Mouse (Mus musculus): ENCODE measurements at regions not wholly inside any gene's neighbourhood (a gene's known extent, or its start where the extent isn't known, plus 50 kb on each side); places are given as distances from the start of the nearest gene placed in this dataset.

GRCm38 (mm10) chr5:146684429-146684828 is 99.4 kb upstream of the Gpr12 start:
- DNase-seq = no peak

DNA sequence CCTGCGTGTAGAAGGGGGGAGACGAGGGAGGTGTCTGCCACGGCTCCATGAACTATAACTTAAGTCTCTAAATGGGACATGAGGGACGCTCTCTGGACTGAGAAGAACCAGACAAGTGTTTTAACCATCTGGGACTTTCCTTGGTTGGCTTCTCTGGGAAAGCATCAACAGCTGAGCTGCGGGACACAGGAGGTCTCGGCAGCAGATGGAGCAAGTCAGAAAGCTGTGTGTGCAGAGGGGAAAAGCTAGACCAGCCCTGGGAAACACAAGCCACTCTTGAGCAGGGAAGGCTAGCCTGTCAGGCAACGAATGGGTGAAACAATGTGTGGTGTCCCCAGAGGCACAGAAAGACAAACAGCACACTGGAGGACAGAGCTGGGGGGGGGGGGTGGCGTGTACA is 98.5 kb upstream of the Gpr12 start:
- no peak for DNase-seq

- no peak for DNase-seq
These were observed 97.9 kb upstream of the Gpr12 start for GRCm38 (mm10) chr5:146682893-146683292.

- DNase-seq = peak; percentile 90 to 92
These were observed 96.5 kb upstream of the Gpr12 start for GRCm38 (mm10) chr5:146681512-146681911.

DNA sequence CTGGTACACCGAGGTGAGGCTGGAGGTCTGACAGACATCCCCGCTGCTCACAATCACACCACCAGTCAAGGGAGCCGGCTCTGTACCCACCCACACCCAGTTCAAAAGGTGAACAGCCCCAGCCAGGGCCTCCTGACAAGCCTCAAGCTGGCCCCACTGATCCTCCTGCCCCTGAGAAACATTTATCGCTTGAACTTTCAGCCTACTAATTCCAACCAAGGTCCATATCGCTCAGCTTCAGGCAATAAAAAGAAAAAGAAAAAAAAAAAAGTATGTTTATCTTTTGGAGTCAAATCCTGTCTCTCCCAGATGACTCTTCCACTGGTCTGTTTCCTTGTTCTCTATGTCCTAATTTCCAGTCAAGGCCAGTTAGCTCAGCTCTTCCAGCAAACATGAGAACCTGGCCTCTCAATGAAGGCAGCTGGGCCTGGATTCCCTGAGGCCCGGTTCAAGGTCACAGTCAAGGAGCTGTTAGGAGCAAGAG is 94.2 kb upstream of the Gpr12 start:
- no peak for DNase-seq

DNA sequence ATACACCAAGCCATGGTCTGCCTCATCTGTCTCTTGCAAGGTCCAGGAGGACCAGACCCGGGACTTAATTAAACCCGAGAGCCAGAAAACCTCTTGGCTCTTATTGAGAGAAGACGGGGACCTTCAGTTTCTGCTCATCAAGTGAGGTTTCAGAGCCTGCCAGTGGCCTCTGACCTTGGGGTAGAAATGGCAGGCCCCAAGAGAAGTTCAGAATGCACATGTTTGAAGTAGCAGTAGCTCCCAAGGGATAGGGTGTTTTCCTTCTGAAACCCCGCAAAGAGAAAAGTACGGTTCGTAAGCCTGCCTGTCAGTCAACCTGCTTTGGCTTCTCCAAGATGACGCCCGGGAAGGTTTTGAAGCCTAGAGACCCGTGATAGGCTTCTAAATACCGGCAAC is 93.7 kb upstream of the Gpr12 start:
- DNase-seq = no peak

DNA sequence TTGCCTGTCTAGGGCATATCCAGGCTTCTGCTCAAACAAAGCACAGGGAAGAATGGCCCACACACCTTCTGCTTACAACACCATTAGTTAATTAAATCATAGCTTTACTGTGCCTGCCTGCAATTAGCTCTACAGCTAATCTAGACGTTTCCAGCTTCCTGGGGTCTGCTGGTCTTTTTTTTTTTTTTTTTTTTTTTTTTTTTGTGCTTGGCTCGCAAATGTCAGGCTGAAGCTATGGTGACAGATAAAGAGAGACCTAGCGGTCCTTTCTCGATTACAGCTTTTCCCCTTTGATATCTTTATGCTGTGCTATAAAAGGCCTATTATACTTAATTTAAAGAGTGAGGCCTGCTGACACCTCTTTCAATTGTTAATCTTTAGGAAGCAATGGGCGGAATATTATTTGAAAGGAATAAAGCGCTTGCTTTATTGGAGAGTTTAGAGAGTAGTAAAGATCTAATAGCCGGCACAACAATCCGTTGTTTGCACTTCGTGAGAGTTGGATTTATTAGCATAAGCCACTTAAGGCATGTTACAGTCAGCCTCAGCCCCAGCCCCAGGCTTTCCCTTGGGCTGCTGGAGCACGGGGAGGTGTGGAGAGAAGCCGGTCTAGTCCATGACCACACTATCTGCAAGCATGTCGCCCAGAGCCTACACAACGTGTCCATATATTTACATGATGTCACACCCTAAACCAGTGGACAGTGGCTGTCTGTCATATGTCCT is 93.2 kb upstream of the Gpr12 start:
- no peak for DNase-seq

DNA sequence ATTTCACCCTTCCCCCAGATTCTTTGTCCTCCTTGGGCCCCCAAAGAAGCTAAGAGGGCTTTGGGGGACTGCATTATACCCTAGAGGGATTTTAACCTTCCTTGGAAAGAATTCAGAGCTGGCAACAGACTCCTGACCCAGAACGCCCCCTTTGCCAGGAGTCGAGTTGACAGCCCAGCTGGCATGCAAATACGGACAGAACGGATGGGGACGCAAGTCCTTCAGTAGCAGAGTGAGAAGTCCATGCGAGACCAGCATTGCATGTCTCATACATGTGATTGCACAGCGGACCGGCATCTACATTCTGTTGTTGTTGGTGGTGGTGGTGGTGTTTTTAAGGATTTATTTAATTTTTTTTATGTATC is 92.1 kb upstream of the Gpr12 start:
- DNase-seq = no peak

GRCm38 (mm10) chr5:146676470-146677150 is 91.6 kb upstream of the Gpr12 start:
- peak; percentile 75 to 81 for DNase-seq

DNA sequence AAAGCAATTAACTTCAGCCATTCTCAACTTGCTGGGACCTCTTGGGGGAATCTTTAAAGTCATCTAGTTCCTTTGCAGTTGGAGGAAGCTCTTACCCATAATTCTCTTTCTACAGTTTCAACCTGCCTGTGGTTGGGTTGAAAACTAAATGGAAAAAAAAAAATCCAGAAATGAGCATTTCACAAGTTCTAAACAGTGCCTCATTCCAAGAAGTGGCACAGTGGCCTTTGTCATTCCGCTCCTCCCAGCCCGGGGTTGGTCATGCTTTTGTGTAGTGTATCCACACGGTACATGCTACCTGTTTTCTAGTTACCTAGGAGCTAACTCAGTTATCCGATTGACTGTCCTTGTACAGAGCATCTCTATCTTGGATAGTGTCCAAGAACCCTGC is 90.8 kb upstream of the Gpr12 start:
- no peak for DNase-seq

DNA sequence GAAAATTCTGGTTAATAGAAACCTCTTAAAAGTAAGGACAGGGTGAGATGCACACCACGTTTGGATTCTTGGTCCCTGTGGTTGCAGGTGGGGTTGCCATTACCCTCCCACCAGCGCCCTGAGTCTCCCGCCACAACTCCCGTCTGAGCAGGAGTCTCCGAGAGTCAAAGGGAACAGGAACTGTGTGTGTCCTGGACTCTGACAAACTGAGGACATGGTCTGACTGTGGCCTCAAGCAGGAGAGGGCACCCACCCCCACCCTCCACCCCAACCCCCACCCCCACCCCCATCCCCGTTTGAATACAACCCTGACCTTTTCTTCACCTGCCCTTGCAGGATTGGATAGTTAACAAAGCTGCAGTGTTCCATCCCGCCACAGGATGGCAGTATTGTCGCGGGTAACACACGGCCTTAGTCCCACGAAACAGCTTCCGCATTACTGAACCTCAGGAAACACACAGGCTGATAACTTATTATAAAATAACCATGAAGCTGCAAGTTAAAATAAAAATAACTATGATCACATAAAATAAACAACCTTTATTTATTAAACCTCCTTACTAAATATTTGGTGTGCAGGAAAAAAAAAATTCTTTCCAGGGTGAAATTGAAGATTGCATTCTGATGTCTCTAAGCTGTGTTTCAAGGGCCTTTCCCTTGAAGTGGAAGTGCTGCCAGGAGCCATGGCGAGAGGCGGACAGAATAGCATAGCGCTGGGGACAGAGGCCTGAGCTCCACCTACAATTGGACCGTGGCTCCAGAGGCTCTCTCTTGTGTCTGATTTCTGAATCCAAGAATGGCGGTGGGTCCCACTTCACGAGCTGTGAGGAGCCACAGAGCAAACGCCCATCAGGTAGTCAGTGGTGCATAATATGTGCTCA is 90.2 kb upstream of the Gpr12 start:
- DNase-seq = peak; percentile 85 to 86

GRCm38 (mm10) chr5:146661751-146662150 is 76.7 kb upstream of the Gpr12 start:
- DNase-seq = no peak

DNA sequence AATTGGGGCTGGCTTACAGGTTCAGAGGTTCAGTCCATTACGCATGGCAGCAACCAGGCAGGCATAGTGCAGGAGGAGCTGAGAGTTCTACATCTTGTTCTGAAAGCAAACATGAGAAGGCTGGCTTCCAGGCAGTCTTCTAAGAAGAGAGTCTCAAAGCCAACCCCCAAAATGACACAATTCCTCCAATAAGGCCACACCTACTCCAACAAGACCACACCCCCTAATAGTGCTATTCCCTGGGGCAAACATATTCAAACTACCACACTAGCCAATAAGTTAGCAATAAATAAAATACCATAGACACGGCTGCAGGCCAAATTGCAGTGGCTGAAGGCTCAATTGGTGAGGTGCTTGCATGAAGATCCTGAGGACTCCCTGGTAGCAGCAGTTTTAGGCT is 72.2 kb upstream of the Gpr12 start:
- DNase-seq = peak; percentile 47 to 58

- DNase-seq = peak; percentile 60 to 67
These were observed 70.4 kb upstream of the Gpr12 start for GRCm38 (mm10) chr5:146655394-146655793.

GRCm38 (mm10) chr5:146653686-146654450 is 68.8 kb upstream of the Gpr12 start:
- no peak for DNase-seq

GRCm38 (mm10) chr5:146652874-146653273 is 67.8 kb upstream of the Gpr12 start:
- DNase-seq = no peak

GRCm38 (mm10) chr5:146648519-146649060 is 63.6 kb upstream of the Gpr12 start:
- no peak for DNase-seq

- DNase-seq = no peak
These were observed 62.8 kb upstream of the Gpr12 start for GRCm38 (mm10) chr5:146647628-146648380.

GRCm38 (mm10) chr5:146644499-146644898 is 59.5 kb upstream of the Gpr12 start:
- peak; percentile 64 to 66 for DNase-seq

- DNase-seq = no peak
These were observed 56.9 kb upstream of the Gpr12 start for GRCm38 (mm10) chr5:146641931-146642330.

DNA sequence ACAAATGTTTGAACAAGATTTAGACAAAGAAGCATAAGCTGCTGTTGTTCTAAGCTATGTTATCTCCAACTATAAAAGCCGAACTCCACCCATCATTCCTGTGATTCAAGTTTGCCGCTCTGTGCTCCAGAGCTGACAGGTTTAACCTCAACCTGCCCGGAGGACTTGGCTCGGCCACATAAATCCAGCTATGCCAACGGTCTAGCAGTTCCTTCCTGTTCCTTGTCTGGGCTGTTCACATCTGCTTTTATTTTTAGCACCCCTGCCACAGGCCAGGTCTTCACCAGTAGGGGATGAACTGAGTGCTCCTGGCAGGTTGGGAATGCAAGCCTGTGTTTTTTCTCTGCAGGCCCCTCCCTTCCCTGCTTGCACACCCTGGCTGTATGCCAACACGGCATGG is 51.8 kb upstream of the Gpr12 start:
- DNase-seq = no peak

Measured in B cell, adult 2 months (primary cell).